Mouse (Mus musculus): ENCODE measurements at regions not wholly inside any gene's neighbourhood (a gene's known extent, or its start where the extent isn't known, plus 50 kb on each side); places are given as distances from the start of the nearest gene placed in this dataset.
A peak's percentile ranks its signal among the peaks of the same experiment; 100 is the strongest.

DNA sequence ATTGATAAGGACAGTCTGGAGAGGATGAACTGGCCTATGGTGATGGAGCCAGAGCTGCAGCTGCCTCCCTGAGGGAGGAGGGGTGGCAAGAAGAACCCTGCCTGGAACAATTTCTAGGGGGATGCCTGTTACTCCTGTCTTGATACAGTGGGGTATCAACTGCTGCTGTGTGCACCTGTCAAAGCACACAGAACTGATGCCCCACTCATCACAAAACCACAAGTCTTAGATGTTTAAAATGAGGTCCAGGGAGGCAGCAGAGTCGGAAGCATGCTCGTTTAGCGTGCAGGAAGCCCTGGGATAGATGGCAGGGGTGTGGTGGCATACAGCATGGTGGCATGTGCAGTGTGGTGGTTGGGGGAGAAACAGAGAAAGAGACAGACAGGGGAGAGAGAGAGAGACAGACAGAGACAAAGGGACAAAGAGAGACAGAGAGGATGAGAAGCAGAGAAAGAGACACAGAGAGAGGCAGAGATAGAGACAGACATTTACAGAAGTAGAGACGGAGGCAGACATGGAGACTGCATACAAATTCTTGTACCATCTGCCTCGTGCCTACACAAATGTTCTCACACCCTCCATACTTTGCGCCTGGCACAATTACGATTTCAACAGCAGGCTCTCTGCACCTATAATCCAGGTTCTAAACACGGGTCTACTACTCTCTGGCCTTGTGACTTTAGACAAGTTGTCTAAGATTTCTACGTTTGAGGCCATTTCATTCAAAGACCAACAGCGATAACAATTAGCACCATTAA, 242.6 kb downstream of the Cbln4 start:
- DNase-seq (ENCODE audit: low spot score), result no peak

GRCm38 (mm10) chr2:171799351-171799750, 243.9 kb downstream of the Cbln4 start:
- no peak for DNase-seq (ENCODE audit: low spot score)

GRCm38 (mm10) chr2:171790686-171791085, 252.6 kb downstream of the Cbln4 start:
- DNase-seq (ENCODE audit: low spot score), result no peak

- DNase-seq (ENCODE audit: low spot score), result no peak
These were observed 276.9 kb downstream of the Cbln4 start for GRCm38 (mm10) chr2:171766193-171766930.

DNA sequence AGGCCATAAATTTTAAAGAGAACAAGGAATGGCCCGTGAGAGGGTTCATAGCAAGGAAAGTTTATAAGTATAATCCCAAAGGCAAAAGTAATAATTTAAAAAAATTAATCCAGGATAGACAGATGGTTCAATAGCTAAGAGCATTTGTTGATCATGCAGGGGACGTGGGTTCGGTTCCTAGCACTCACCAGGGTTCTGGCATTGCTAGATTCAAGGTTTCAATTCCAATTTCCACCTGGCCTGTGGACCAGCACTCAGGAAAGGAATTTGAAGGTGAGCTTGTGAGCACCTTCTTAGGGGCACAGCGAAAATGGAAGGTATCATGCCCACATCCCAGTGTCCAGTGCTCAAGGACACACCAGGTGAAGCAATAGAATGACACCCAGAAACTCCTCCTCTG, 278.2 kb downstream of the Cbln4 start:
- no peak for DNase-seq (ENCODE audit: low spot score)

DNA sequence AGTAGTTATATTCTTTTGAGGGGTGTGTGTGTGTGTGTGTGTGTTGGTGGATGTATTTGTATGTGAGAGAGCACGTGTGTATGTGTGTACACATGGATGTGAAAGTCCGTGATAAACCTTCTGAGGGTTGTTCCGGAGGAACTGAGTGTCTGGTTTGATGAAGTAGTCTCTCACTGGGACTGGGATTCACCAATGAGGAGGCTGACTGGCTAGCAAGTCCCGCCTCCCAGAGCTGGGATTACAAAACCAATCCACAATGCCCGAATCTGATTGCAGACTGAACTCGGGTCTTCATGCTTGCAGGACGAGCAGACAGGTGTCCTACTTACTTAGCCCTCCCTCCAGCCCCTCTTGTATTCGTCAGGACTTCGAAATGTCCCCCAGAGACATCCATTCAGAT, 289.8 kb downstream of the Cbln4 start:
- no peak for DNase-seq (ENCODE audit: low spot score)

DNA sequence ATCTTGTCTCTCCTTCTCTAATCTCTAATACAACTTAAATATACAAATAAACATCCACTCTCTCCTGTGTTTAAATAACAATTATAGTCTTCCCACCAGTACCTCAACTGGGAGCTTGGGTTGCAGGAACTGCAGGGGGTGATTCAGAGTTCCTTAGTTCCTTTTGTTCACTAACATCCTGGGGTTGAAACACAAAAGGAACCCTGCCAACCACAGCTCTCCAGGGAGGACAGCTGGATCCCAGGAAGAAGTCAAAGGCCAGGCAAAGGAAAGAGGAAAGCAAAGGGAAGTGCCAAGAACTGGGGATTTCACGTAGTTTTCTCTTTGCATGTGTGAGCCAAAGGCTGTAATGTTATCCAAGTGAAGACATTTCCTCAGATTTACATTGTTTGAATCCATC, 296.1 kb downstream of the Cbln4 start:
- no peak for DNase-seq (ENCODE audit: low spot score)

- DNase-seq (ENCODE audit: low spot score), result peak; percentile 60
These were observed 300.2 kb downstream of the Cbln4 start for GRCm38 (mm10) chr2:171743111-171743510.

- no peak for DNase-seq (ENCODE audit: low spot score)
These were observed 300.6 kb downstream of the Cbln4 start for GRCm38 (mm10) chr2:171742706-171743105.

DNA sequence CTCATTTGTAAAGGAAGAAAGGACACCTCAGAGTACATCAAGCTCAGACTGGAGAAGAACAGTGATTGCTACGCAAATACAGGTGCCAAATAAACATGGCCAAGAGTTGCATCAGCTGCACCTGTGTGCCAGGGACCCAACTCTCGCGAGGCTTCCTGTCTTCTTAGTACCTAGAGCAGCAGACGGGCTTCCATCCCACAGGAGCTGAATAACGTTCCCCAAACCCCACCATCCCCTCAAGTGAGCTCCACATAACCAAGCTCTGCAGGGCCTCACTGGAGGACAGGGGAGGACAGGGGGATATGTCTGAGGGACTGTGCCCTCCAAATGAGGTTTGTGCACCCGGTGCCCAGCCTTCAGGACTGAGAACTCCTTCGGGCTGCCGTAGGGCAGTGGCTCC, 305.5 kb downstream of the Cbln4 start:
- no peak for DNase-seq (ENCODE audit: low spot score)

DNA sequence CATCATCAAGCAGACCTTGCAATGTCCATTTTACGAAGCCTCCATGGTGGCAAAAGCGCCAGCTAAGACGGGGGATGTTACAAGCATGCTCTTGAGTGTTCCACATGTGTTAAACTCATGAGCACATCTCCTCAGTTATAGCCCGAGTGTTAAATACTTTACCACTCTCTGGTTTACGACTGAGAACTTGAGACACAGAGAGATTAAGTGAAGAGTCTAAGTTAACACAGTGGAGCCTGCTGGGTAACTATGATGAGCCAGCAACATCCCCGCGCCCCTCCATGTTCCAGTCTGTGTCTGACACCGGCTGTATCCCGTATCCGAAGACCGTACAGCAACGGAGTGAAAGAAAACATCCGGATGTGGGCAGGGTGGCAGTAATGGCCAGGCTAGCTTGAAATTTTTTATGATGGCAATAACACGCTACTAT, 308.2 kb downstream of the Cbln4 start:
- DNase-seq (ENCODE audit: low spot score), result peak; percentile 9

GRCm38 (mm10) chr2:171734634-171734987, 308.7 kb downstream of the Cbln4 start:
- DNase-seq (ENCODE audit: low spot score), result peak; percentile 12

- DNase-seq (ENCODE audit: low spot score), result no peak
These were observed 309.2 kb downstream of the Cbln4 start for GRCm38 (mm10) chr2:171733965-171734633.

GRCm38 (mm10) chr2:171719269-171719668, 324.0 kb downstream of the Cbln4 start:
- no peak for DNase-seq (ENCODE audit: low spot score)

GRCm38 (mm10) chr2:171718855-171719254, 324.4 kb downstream of the Cbln4 start:
- DNase-seq (ENCODE audit: low spot score), result no peak

DNA sequence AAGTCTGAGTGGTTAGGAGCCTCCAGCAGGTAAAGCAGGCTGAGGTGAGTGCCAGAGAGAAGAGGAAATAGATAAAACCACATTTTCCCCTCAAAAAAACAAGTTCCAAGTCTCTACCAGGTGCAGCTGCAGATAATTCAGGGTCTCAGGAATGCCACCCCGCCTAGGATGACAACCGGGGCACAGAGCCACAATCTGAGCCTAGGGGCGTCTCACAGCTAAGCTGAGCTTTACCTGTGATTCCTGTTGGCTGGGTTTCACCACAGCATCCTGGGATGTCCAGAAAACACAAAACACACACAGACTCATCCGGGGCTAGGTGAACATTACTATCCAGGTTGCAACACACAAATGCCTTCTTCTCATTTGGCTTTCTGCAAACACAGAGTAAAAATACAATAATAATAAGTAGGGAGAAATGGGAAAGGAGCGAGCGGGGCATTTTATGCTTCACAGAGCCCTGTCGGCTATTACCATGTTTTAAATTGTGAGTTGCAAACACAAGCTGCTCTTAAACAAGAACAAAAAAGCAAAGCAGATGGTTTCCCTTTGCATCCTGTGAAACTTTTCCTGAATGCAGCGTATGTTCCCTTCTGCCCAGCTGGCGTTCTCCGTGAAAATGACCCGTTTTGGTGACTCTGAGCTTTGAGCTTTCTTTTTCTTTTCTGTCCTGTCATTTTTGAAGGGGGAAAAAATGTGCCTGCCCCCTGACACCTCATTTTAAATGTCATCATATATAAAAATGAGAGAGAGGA, 330.3 kb downstream of the Cbln4 start:
- no peak for DNase-seq (ENCODE audit: low spot score)

DNA sequence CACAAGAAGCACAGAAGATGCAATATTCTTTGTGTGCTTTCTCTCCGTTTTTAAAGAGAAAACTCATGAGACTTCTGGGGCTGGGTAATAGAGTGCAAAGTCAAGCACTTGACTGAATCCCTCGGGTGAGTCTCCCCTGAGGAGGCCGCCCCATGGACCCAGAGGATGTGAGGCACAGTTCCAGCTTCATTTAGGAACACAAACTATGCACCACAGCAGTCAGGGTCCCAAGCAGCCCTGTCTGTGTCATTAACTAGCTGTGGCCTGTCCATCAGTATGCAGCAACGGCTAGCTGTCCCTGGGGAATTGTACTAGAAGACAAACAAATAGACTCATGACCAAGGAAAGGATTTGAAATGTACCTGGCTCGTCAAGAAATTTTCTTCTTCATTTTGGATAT, 349.7 kb downstream of the Cbln4 start:
- no peak for DNase-seq (ENCODE audit: low spot score)

GRCm38 (mm10) chr2:171690781-171691180, 352.5 kb downstream of the Cbln4 start:
- DNase-seq (ENCODE audit: low spot score), result no peak

- no peak for DNase-seq (ENCODE audit: low spot score)
These were observed 354.2 kb downstream of the Cbln4 start for GRCm38 (mm10) chr2:171689102-171689501.

DNA sequence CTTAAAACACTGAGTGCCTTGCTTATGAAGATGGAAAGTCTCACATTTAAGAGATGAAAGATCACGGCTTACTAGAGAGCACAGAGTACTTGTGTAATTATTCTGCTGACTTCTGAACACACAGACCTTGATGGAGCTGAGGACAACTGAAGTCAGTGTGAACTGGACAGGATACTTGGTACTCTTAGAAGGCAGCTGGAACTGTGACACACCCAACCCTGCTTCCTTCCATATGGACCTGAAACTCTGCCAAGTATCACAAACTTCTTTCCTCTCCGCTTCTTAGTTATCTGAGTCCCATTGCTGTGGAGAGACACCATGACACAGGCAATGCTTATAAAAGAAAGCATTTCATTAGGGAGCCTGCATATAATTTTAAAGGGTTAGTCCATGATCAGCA, 365.3 kb downstream of the Cbln4 start:
- no peak for DNase-seq (ENCODE audit: low spot score)

DNA sequence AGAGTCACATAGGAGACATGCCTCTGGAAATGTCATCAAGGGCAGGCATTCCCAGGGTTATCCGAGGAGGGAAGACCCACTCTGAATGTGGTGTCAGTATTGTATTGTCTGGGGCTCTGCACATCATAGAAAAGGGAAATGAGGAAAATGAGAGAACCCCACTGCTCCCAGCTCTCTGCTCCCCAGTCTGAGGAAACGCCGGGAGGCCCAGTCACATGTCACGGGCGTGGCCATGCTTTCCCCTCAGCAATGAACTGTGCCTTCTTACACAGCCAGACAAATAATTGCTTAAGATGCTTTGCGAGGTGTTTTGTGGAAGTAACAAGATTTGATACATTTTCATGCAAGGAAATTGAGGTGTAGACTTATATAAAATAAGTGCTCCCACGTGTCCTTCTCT, 366.1 kb downstream of the Cbln4 start:
- no peak for DNase-seq (ENCODE audit: low spot score)

GRCm38 (mm10) chr2:171676083-171676482, 367.2 kb downstream of the Cbln4 start:
- DNase-seq (ENCODE audit: low spot score), result peak; percentile 20

All from yolk sac, embryonic 10.5 days (tissue).